Mouse (Mus musculus): Measurements from ENCODE around the gene Foxj3. TPM values are rescaled to one million over a fixed set of nuclear protein-coding genes. Genes with fewer than 3 reads are reported as not detected.

Gene Foxj3
- polyA plus RNA-seq, 1 experiment, result 19.1 TPM

DNA sequence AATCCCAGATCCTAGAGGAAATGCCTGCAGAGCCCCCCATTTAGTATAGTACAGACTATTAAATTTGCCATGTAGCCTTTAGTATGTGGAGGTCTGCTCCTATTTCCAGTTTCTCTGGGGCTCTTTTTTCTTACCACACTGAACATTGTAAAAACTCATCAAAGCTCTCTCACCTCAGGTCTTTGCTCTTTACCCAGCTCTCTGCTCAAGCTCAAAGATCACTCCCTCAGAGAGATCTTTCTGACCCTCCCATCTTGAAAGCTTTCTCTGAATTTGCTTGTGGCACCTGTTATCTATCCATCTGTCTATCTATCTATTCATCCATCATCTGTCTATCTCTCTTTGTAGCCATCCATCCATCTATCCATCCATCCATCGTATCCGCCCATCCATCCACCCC, 128.4 kb downstream of the Foxj3 start:
- peak overlapping the region; percentile 17; the same call in 1 of the 2 replicates for H3K27ac ChIP-seq (ENCODE audit: insufficient read depth, low read depth, low read length)
- H3K4me3 ChIP-seq (ENCODE audit: insufficient read depth, low read depth, low read length), result no peak overlapping the region
- peak; percentile 61 for DNase-seq
- 91% methylated on average over 2 of the region's 2 CpGs for WGBS
- H3K4me1 ChIP-seq (ENCODE audit: control insufficient read depth, insufficient read depth, low read length), result peaks cover 9% of the 10 kb centered on the region; the same call in 1 of the 2 replicates
- H3K36me3 ChIP-seq (ENCODE audit: control insufficient read depth, insufficient read depth, low read length), result no peaks in the 10 kb centered on the region
- no peaks in the 10 kb centered on the region for H3K27me3 ChIP-seq (replicated peaks; ENCODE audit: control insufficient read depth, insufficient read depth, low read length)
- TF ChIP-seq CTCF (conservative IDR thresholded peaks at IDR 0.05; ENCODE audit: insufficient read depth, insufficient read length, low read depth, low read length) (no peak), POLR2A (IDR thresholded peaks at IDR 0.05; ENCODE audit: low read depth, low read length) (no peak)

DNA sequence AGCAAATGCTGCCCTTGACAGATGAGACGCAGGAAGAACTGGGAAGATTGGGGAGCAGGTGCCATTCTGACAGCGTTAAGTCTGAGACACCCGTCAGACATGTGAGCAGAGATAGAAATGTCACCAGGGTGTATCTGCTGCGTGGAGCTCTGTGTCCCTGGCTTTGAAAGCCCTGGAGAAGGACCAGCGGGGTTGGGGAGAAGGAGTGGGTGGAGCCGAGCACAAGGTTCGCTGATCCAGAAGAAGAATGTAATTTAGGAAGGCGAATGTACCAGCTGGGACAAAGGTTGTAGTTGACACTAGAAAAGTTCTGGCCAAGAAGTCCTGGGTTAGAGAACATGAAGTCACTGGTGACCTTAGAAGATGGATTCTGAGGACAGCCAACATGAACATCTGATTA, 129.3 kb downstream of the Foxj3 start:
- H3K27me3 ChIP-seq (replicated peaks; ENCODE audit: control insufficient read depth, insufficient read depth, low read length), result no peaks in the 10 kb centered on the region
- no peaks in the 10 kb centered on the region for H3K36me3 ChIP-seq (ENCODE audit: control insufficient read depth, insufficient read depth, low read length)
- H3K4me1 ChIP-seq (ENCODE audit: control insufficient read depth, insufficient read depth, low read length), result peaks cover 9% of the 10 kb centered on the region; the same call in 1 of the 2 replicates
- WGBS, result 30% methylated on average over 8 of the region's 8 CpGs
- H3K4me3 ChIP-seq (ENCODE audit: insufficient read depth, low read depth, low read length), result no peak overlapping the region
- peak overlapping the region; percentile 10; the same call in 1 of the 2 replicates for H3K27ac ChIP-seq (ENCODE audit: insufficient read depth, low read depth, low read length)
- no peak for TF ChIP-seq POLR2A (IDR thresholded peaks at IDR 0.05; ENCODE audit: low read depth, low read length)
- no peak for TF ChIP-seq CTCF (conservative IDR thresholded peaks at IDR 0.05; ENCODE audit: insufficient read depth, insufficient read length, low read depth, low read length)
- peak; percentile 88 for DNase-seq

DNA sequence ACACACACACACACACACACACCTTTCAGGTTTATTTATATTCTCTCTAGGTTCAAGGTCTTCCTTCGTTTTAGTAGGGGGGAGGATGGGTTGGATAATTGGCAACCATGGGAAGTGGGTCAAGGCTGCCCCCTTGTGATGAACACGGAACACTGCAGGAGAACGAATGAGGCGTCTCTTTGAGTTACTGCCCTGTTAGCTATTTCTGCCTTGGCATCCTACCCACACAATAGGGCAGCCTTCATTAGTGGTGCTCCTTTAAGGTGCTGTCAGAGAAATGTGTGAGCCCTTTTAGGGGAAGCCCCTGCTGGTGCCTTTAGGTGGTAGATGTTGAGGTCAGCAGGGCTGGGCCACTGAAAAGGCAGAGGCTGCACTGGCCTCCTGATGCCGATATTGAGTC, 130.7 kb downstream of the Foxj3 start:
- WGBS, result 24% methylated on average over 5 of the region's 5 CpGs
- peaks cover 9% of the 10 kb centered on the region; the same call in 1 of the 2 replicates for H3K4me1 ChIP-seq (ENCODE audit: control insufficient read depth, insufficient read depth, low read length)
- peak; percentile 57 for DNase-seq
- H3K4me3 ChIP-seq (ENCODE audit: insufficient read depth, low read depth, low read length), result no peak overlapping the region
- H3K27ac ChIP-seq (ENCODE audit: insufficient read depth, low read depth, low read length), result no peak overlapping the region
- no peaks in the 10 kb centered on the region for H3K27me3 ChIP-seq (replicated peaks; ENCODE audit: control insufficient read depth, insufficient read depth, low read length)
- no peaks in the 10 kb centered on the region for H3K36me3 ChIP-seq (ENCODE audit: control insufficient read depth, insufficient read depth, low read length)
- TF ChIP-seq POLR2A (IDR thresholded peaks at IDR 0.05; ENCODE audit: low read depth, low read length), result no peak
- peak; percentile 91 for TF ChIP-seq CTCF (conservative IDR thresholded peaks at IDR 0.05; ENCODE audit: insufficient read depth, insufficient read length, low read depth, low read length)

- peaks cover 9% of the 10 kb centered on the region; the same call in 1 of the 2 replicates for H3K4me1 ChIP-seq (ENCODE audit: control insufficient read depth, insufficient read depth, low read length)
- H3K27ac ChIP-seq (ENCODE audit: insufficient read depth, low read depth, low read length), result no peak overlapping the region
- TF ChIP-seq POLR2A (IDR thresholded peaks at IDR 0.05; ENCODE audit: low read depth, low read length), result no peak
- no peak for TF ChIP-seq CTCF (conservative IDR thresholded peaks at IDR 0.05; ENCODE audit: insufficient read depth, insufficient read length, low read depth, low read length)
- no peaks in the 10 kb centered on the region for H3K27me3 ChIP-seq (replicated peaks; ENCODE audit: control insufficient read depth, insufficient read depth, low read length)
- no peak for DNase-seq
- H3K36me3 ChIP-seq (ENCODE audit: control insufficient read depth, insufficient read depth, low read length), result no peaks in the 10 kb centered on the region
- WGBS, result 88% methylated on average over 3 of the region's 3 CpGs
- H3K4me3 ChIP-seq (ENCODE audit: insufficient read depth, low read depth, low read length), result no peak overlapping the region
Measured at GRCm38 (mm10) chr4:119668185-119668584, 131.4 kb downstream of the Foxj3 start.

DNA sequence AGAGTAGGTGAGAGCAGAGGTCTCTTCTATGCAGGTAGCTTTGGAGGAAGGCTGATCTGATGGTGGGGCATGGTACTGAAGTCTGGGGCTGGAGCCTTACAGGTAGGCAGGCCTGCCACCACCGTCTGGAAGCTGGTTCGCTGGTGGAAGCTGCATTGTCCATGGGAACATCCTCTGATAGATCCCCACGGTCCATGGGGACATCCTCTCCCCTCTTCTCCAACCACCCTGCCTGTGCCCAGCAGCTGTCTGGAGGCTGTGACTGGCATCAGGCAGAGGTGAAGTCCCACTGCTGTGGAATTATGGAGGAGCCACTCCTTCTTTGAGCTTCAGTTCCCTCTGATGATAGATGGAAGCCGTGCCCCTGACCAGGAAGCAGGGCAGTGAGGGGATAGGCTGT, 131.8 kb downstream of the Foxj3 start:
- H3K4me3 ChIP-seq (ENCODE audit: insufficient read depth, low read depth, low read length), result no peak overlapping the region
- no peaks in the 10 kb centered on the region for H3K27me3 ChIP-seq (replicated peaks; ENCODE audit: control insufficient read depth, insufficient read depth, low read length)
- H3K36me3 ChIP-seq (ENCODE audit: control insufficient read depth, insufficient read depth, low read length), result no peaks in the 10 kb centered on the region
- no peak for TF ChIP-seq POLR2A (IDR thresholded peaks at IDR 0.05; ENCODE audit: low read depth, low read length)
- peaks cover 9% of the 10 kb centered on the region; the same call in 1 of the 2 replicates for H3K4me1 ChIP-seq (ENCODE audit: control insufficient read depth, insufficient read depth, low read length)
- 70% methylated on average over 4 of the region's 4 CpGs for WGBS
- no peak for DNase-seq
- no peak overlapping the region for H3K27ac ChIP-seq (ENCODE audit: insufficient read depth, low read depth, low read length)

- Histone ChIP-seq H3K36me3 (ENCODE audit: control insufficient read depth, insufficient read depth, low read length) (no peaks in the 10 kb centered on the region), H3K27me3 (replicated peaks; ENCODE audit: control insufficient read depth, insufficient read depth, low read length) (no peaks in the 10 kb centered on the region), H3K4me3 (ENCODE audit: insufficient read depth, low read depth, low read length) (no peak overlapping the region), H3K27ac (ENCODE audit: insufficient read depth, low read depth, low read length) (no peak overlapping the region), H3K4me1 (ENCODE audit: control insufficient read depth, insufficient read depth, low read length) (peaks cover 9% of the 10 kb centered on the region; the same call in 1 of the 2 replicates)
- DNase-seq, result no peak
- WGBS, result 67% methylated on average over 10 of the region's 10 CpGs
- no peak for TF ChIP-seq CTCF (conservative IDR thresholded peaks at IDR 0.05; ENCODE audit: insufficient read depth, insufficient read length, low read depth, low read length)
Measured at GRCm38 (mm10) chr4:119669356-119670209, 132.8 kb downstream of the Foxj3 start.

GRCm38 (mm10) chr4:119670210-119670555, 133.4 kb downstream of the Foxj3 start:
- H3K4me1 ChIP-seq (ENCODE audit: control insufficient read depth, insufficient read depth, low read length), result peaks cover 9% of the 10 kb centered on the region; the same call in 1 of the 2 replicates
- no peak overlapping the region for H3K27ac ChIP-seq (ENCODE audit: insufficient read depth, low read depth, low read length)
- H3K36me3 ChIP-seq (ENCODE audit: control insufficient read depth, insufficient read depth, low read length), result no peaks in the 10 kb centered on the region
- 57% methylated on average over 7 of the region's 7 CpGs for WGBS
- H3K27me3 ChIP-seq (replicated peaks; ENCODE audit: control insufficient read depth, insufficient read depth, low read length), result no peaks in the 10 kb centered on the region
- no peak overlapping the region for H3K4me3 ChIP-seq (ENCODE audit: insufficient read depth, low read depth, low read length)
- TF ChIP-seq CTCF (conservative IDR thresholded peaks at IDR 0.05; ENCODE audit: insufficient read depth, insufficient read length, low read depth, low read length) (no peak), POLR2A (IDR thresholded peaks at IDR 0.05; ENCODE audit: low read depth, low read length) (no peak)
- no peak for DNase-seq

All from kidney, adult 2 months (tissue).